Comparison of ENCODE assay signal across 8 mouse cellular contexts in genomic region chr4:141138425-141139115, GRCm38 (mm10). TPM values are rescaled to one million over a fixed set of nuclear protein-coding genes. Genes with fewer than 3 reads are reported as not detected.
DNase-seq lines count a peak whose midpoint lies in the region; ATAC-seq and TF ChIP-seq lines count a peak whose summit lies in the region.

No protein-coding gene starts in this region.

- H3K9me3 ChIP-seq in E14TG2a.4 (ENCODE audit: low read length), result no peaks in the 10 kb centered on the region
- no peaks in the 10 kb centered on the region for H3K9me3 ChIP-seq in forebrain, embryonic 11.5 days (ENCODE audit: control insufficient read depth, low read length)

- peak overlapping the region; percentile 80 for H3K9ac ChIP-seq in forebrain, embryonic 11.5 days (ENCODE audit: low read length)

- peak overlapping the region; percentile 97 for H3K4me2 ChIP-seq in forebrain, embryonic 11.5 days (ENCODE audit: low read depth, low read length, severe bottlenecking)

- H3K4me1 ChIP-seq in E14TG2a.4 (replicated peaks; ENCODE audit: low read depth, low read length), result peaks cover 65% of the 10 kb centered on the region
- peaks cover 16% of the 10 kb centered on the region; the same call in 1 of the 2 replicates for H3K4me1 ChIP-seq in forebrain, embryonic 11.5 days (replicated peaks; ENCODE audit: control insufficient read depth, insufficient read depth, low read length)

- peaks cover 34% of the 10 kb centered on the region for H3K36me3 ChIP-seq in E14TG2a.4 (ENCODE audit: insufficient read depth, low read length)
- no peaks in the 10 kb centered on the region for H3K36me3 ChIP-seq in forebrain, embryonic 11.5 days (ENCODE audit: control insufficient read depth, insufficient read depth, low read length)

- no peak for TF ChIP-seq CTCF in E14TG2a.4 (conservative IDR thresholded peaks at IDR 0.05; ENCODE audit: low read length)

- DNase-seq in 3T3-L1 (ENCODE audit: low read depth, low spot score), result peak; percentile 78
- no peak for DNase-seq in forebrain, embryonic 11.5 days (ENCODE audit: low spot score)
- DNase-seq in kidney, adult 9 months, result peak; percentile 85
- no peak for DNase-seq in ovary, postnatal 14 days (ENCODE audit: low spot score)
- DNase-seq in cerebellum, postnatal 4 days (ENCODE audit: low spot score in 2 of 2), result no peak
- DNase-seq in left cerebral cortex, postnatal 10 days (ENCODE audit: extremely low spot score in 1 of 2, low spot score in 2 of 2), result no peak

- WGBS in forebrain, embryonic 11.5 days, result 4% methylated on average over 29 of the region's 29 CpGs

- ATAC-seq in forebrain, embryonic 11.5 days (replicated peaks; ENCODE audit: low FRiP score), result 0 out of 2 replicates have a peak, but pooled peaks have one; percentile 0
- ATAC-seq in megakaryocyte progenitor cell, adult 5-6 weeks (replicated peaks; ENCODE audit: poor library complexity), result peak; percentile 14; the same call in 1 of the 2 replicates

- intact Hi-C loops in left cerebral cortex, postnatal 10 days (cut with DNase I), result no loop called here

- peak overlapping the region; percentile 93 for H3K4me3 ChIP-seq in E14TG2a.4 (replicated peaks; ENCODE audit: low read length)
- H3K4me3 ChIP-seq in forebrain, embryonic 11.5 days (ENCODE audit: low read depth, low read length), result peak overlapping the region; percentile 72

- H3K27me3 ChIP-seq in E14TG2a.4 (ENCODE audit: insufficient read depth, low read length), result no peaks in the 10 kb centered on the region
- no peaks in the 10 kb centered on the region for H3K27me3 ChIP-seq in forebrain, embryonic 11.5 days (ENCODE audit: control insufficient read depth, insufficient read depth, low read length)

- H3K27ac ChIP-seq in forebrain, embryonic 11.5 days (ENCODE audit: low read depth, low read length), result peak overlapping the region; percentile 91

RNA-seq across cellular contexts. Expression of gene Szrd1, which starts 1.0 kb away (rescaled TPM):
- polyA plus RNA-seq in forebrain, embryonic 11.5 days (2014; fragmentation: Nextera tagmentation; extraction: Ambion mirVana), result 22.9 and 26.1 TPM in 2 replicates
- total RNA-seq in megakaryocyte progenitor cell, adult 5-6 weeks (2015), result 33.2 and 43.0 TPM in 2 replicates
- 38.8 and 52.7 TPM in 2 replicates for total RNA-seq in megakaryocyte progenitor cell, adult 5-6 weeks (2017)
- total RNA-seq in left cerebral cortex, postnatal 10 days (2021), result 10 to 100 TPM; 43.0 to 45.3 TPM

RNA-seq across cellular contexts. Expression of gene Fbxo42, which starts 9.1 kb away (rescaled TPM):
- 30.8 and 31.6 TPM in 2 replicates for polyA plus RNA-seq in forebrain, embryonic 11.5 days (2014; fragmentation: Nextera tagmentation; extraction: Ambion mirVana)
- 15.4 and 16.4 TPM in 2 replicates for total RNA-seq in megakaryocyte progenitor cell, adult 5-6 weeks (2015)
- 10.5 and 11.4 TPM in 2 replicates for total RNA-seq in megakaryocyte progenitor cell, adult 5-6 weeks (2017)
- total RNA-seq in left cerebral cortex, postnatal 10 days (2021), result 10 to 100 TPM; 35.2 to 35.4 TPM

RNA-seq across cellular contexts. Expression of gene Spata21, which starts 50.4 kb away (rescaled TPM):
- polyA plus RNA-seq in forebrain, embryonic 11.5 days (2014; fragmentation: Nextera tagmentation; extraction: Ambion mirVana), result not detected in 2 replicates
- total RNA-seq in megakaryocyte progenitor cell, adult 5-6 weeks (2015), result not detected in 2 replicates
- not detected in 2 replicates for total RNA-seq in megakaryocyte progenitor cell, adult 5-6 weeks (2017)
- total RNA-seq in left cerebral cortex, postnatal 10 days (2021), result under 1 TPM; 0.17 to 0.59 TPM

Comparison
In these comparisons a context has a peak if more than half of its experiments do, and no peak if none do; other contexts are left out.
1. DNase-seq: peak in 3T3-L1 (single experiment) and kidney, adult 9 months (single experiment); none in forebrain, embryonic 11.5 days (single experiment), ovary, postnatal 14 days (single experiment), cerebellum, postnatal 4 days (0 of 2) and left cerebral cortex, postnatal 10 days (0 of 2).